Mouse (Mus musculus): ENCODE results near the gene Cela3a. TPM values are rescaled to one million over a fixed set of nuclear protein-coding genes. Genes with fewer than 3 reads are reported as not detected.

The Cela3a gene
- polyA plus RNA-seq, 1 experiment, result not detected

DNA sequence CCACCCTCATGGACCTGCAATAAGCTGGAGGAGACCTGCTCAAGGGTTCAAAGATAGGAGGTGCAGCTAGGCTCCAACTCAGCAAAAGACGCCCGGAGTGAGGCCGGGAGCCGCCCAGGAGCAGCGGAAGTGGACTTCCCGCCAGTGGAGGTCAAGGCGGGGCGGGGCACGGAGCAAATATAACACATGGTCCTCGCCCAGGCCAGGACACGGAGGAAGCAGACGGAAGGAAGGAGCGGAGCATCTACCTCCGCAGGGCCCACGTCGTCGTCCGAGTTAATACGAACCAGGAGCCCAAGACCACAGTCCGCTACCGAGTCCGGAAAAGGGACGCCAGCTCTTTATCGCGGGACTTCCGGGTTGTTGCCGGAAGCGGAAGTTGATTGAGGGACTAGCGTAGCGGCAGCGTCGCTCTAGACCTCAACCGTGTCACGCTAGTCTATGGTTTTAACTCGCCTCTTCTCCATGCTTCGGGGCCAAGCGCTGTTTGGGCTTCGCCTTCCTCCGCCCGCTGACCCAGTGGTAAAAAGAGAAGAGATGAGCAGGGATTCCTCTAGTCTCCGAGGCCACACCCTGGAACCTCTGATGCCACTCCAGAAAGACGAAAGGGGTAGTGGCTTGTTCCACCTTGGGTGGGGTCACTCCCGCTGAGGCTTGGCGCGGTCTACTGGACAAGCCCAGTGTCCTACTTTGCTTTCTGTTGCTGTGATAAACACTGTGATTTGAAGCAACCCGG is 21.4 kb downstream of the Cela3a start:
- H3K27me3 ChIP-seq (ENCODE audit: control insufficient read depth, insufficient read depth, low read length), result no peaks in the 10 kb centered on the region

GRCm38 (mm10) chr4:137387482-137388058 is 22.0 kb downstream of the Cela3a start:
- peaks cover 15% of the 10 kb centered on the region for H3K4me1 ChIP-seq (ENCODE audit: control insufficient read depth, insufficient read depth, low read length)
- peak overlapping the region; percentile 68 for H3K27ac ChIP-seq (ENCODE audit: insufficient read depth, low read length)
- no peak for DNase-seq
- TF ChIP-seq POLR2A (IDR thresholded peaks at IDR 0.05; ENCODE audit: borderline replicate concordance, insufficient read depth, low read length) (no peak), CTCF (IDR thresholded peaks at IDR 0.05; ENCODE audit: borderline replicate concordance, insufficient read depth, low read depth, low read length) (no peak)
- WGBS, result under 1% methylated on average over 20 of the region's 20 CpGs
- H3K4me3 ChIP-seq (replicated peaks; ENCODE audit: insufficient read depth, low read depth, low read length), result peak overlapping the region; percentile 82
- H3K27me3 ChIP-seq (ENCODE audit: control insufficient read depth, insufficient read depth, low read length), result no peaks in the 10 kb centered on the region

More for the DNA sequence above, 21.4 kb downstream of the Cela3a start:
- TF ChIP-seq CTCF (IDR thresholded peaks at IDR 0.05; ENCODE audit: borderline replicate concordance, insufficient read depth, low read depth, low read length) (no peak), POLR2A (IDR thresholded peaks at IDR 0.05; ENCODE audit: borderline replicate concordance, insufficient read depth, low read length) (peak; percentile 9; the same call in 1 of the 2 replicates)
- H3K4me1 ChIP-seq (ENCODE audit: control insufficient read depth, insufficient read depth, low read length), result peaks cover 19% of the 10 kb centered on the region
- peak overlapping the region; percentile 82 for H3K4me3 ChIP-seq (replicated peaks; ENCODE audit: insufficient read depth, low read depth, low read length)
- peak overlapping the region; percentile 93 for H3K27ac ChIP-seq (ENCODE audit: insufficient read depth, low read length)
- DNase-seq, result peak; percentile 90 to 91
- WGBS, result under 1% methylated on average over 46 of the region's 46 CpGs

DNA sequence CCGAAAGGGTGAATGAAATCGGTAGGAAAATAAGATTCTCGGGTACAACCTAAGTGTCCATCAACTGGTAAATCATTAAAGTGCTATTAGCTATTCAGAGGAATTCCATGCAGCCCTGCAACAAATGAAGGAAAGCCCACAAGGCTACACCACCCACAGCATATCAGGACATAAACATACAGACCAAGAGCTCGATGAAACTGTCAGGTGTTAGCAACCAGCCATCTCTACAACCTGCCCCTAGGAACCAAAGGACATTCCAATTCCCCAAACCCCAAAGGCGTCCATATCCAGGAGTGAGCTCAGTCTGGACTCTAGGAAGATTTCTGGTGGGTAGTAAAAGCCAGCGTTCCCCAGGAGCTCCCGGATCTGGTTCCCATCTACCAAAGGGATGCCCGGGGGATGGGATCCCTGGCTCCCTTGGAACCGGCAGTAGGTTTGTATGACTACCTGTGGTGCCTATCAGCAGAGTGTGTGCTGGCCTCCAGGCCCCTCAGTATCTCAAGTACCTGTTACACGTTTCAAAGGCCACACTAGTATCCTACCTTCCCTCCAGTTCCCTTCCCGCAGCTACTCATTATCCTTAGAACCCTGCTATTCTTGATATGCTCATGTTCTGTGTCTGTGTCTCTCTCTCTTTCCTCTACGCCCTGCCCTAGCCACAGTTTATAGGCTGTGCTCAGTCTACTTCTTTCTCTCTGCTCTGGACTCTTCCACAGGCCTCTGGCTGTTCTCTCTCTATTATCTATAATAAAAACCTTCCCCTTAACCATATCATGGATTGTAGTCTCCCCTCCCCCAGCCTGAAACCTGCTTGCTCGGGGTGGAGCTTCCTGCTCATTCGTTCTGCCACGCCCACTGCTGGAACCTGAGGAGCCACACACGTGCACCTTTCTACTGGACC is 28.6 kb downstream of the Cela3a start:
- no peak for TF ChIP-seq POLR2A (IDR thresholded peaks at IDR 0.05; ENCODE audit: borderline replicate concordance, insufficient read depth, low read length)
- no peak for TF ChIP-seq CTCF (IDR thresholded peaks at IDR 0.05; ENCODE audit: borderline replicate concordance, insufficient read depth, low read depth, low read length)
- H3K27ac ChIP-seq (ENCODE audit: insufficient read depth, low read length), result no peak overlapping the region
- DNase-seq, result no peak
- no peaks in the 10 kb centered on the region for H3K27me3 ChIP-seq (ENCODE audit: control insufficient read depth, insufficient read depth, low read length)
- H3K4me3 ChIP-seq (replicated peaks; ENCODE audit: insufficient read depth, low read depth, low read length), result no peak overlapping the region
- peaks cover 8% of the 10 kb centered on the region; the same call in 1 of the 2 replicates for H3K4me1 ChIP-seq (ENCODE audit: control insufficient read depth, insufficient read depth, low read length)
- 47% methylated on average over 16 of the region's 16 CpGs for WGBS

DNA sequence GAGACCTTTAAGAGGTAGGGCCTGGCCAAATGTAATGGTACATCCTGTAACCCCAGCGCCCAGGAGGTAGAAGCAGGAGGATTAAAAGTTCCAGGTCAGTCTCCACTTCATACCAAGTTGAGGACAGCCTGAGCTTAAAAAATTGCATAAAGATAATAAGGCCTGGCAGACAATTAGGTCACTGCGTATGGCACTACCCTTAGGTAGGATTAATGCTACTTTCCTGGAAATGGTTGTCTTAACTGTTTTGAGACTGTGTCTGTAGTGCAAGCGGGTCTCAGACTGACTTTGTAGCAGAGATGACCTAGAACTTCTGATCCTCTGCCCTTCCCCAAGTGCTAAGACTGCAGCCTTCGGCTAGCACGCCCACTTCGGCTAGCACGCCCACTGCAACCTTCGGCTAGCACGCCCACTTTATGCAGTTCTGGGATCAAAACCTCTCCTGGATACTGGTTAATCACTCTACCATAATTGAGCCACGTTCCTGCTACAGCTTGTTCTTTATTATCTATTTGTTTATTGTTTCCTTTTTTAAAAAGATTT is 29.8 kb downstream of the Cela3a start:
- Histone ChIP-seq H3K4me3 (replicated peaks; ENCODE audit: insufficient read depth, low read depth, low read length) (no peak overlapping the region), H3K27ac (ENCODE audit: insufficient read depth, low read length) (no peak overlapping the region), H3K27me3 (ENCODE audit: control insufficient read depth, insufficient read depth, low read length) (no peaks in the 10 kb centered on the region), H3K4me1 (ENCODE audit: control insufficient read depth, insufficient read depth, low read length) (peaks cover 12% of the 10 kb centered on the region)
- TF ChIP-seq POLR2A (IDR thresholded peaks at IDR 0.05; ENCODE audit: borderline replicate concordance, insufficient read depth, low read length), result no peak
- no peak for TF ChIP-seq CTCF (IDR thresholded peaks at IDR 0.05; ENCODE audit: borderline replicate concordance, insufficient read depth, low read depth, low read length)
- no peak for DNase-seq
- WGBS, result 94% methylated on average over 10 of the region's 10 CpGs

DNA sequence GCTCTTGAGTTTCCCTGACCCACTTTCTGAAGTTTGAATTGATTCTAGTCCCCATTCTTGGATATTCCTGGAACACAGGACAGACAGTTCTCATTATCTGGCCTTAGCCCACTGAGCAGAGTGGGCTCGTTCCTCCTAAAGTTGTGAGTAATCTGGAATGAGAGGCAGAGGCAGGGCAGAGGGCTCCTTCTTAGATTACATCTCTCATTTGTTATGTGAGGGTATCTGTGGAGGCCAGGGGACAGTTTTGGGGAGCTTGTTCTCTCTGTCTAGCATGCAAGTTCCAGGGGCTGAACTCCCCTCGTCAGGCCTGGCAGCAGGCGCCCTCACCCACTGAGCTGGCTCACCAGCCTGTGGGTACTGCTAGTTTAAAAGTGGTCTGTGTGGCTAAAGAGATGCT is 30.5 kb downstream of the Cela3a start:
- Histone ChIP-seq H3K27ac (ENCODE audit: insufficient read depth, low read length) (no peak overlapping the region), H3K27me3 (ENCODE audit: control insufficient read depth, insufficient read depth, low read length) (no peaks in the 10 kb centered on the region), H3K4me3 (replicated peaks; ENCODE audit: insufficient read depth, low read depth, low read length) (no peak overlapping the region), H3K4me1 (ENCODE audit: control insufficient read depth, insufficient read depth, low read length) (peaks cover 12% of the 10 kb centered on the region)
- no peak for TF ChIP-seq POLR2A (IDR thresholded peaks at IDR 0.05; ENCODE audit: borderline replicate concordance, insufficient read depth, low read length)
- TF ChIP-seq CTCF (IDR thresholded peaks at IDR 0.05; ENCODE audit: borderline replicate concordance, insufficient read depth, low read depth, low read length), result no peak
- no peak for DNase-seq
- 71% methylated on average over 3 of the region's 3 CpGs for WGBS

GRCm38 (mm10) chr4:137377526-137378304 is 31.9 kb downstream of the Cela3a start:
- H3K27me3 ChIP-seq (ENCODE audit: control insufficient read depth, insufficient read depth, low read length), result no peaks in the 10 kb centered on the region
- no peak overlapping the region for H3K4me3 ChIP-seq (replicated peaks; ENCODE audit: insufficient read depth, low read depth, low read length)
- no peak for DNase-seq
- TF ChIP-seq POLR2A (IDR thresholded peaks at IDR 0.05; ENCODE audit: borderline replicate concordance, insufficient read depth, low read length) (no peak), CTCF (IDR thresholded peaks at IDR 0.05; ENCODE audit: borderline replicate concordance, insufficient read depth, low read depth, low read length) (no peak)
- no peak overlapping the region for H3K27ac ChIP-seq (ENCODE audit: insufficient read depth, low read length)
- 83% methylated on average over 4 of the region's 4 CpGs for WGBS
- H3K4me1 ChIP-seq (ENCODE audit: control insufficient read depth, insufficient read depth, low read length), result peaks cover 12% of the 10 kb centered on the region

DNA sequence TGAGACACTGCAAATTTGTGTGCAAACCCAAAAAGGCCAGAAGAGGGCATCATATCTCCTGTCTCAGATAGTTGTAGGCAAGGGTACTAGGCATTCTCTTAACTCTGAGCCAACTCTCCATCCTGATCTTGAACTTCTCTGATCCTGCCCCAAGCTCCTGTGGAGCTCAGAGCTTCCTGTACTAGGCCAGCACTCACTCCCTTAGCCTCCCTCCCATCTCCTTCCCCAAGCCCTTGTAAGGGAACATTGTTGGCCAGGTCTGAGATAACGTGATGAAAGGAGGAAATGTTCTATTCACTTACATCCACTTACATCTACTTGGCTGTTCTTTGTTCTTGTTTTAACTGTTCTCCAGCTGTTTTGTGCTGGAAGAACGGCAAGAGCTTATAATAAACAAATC is 32.8 kb downstream of the Cela3a start:
- no peak overlapping the region; the same call in 1 of the 2 replicates for H3K27ac ChIP-seq (ENCODE audit: insufficient read depth, low read length)
- no peak for DNase-seq
- H3K4me1 ChIP-seq (ENCODE audit: control insufficient read depth, insufficient read depth, low read length), result peaks cover 12% of the 10 kb centered on the region
- no peaks in the 10 kb centered on the region for H3K27me3 ChIP-seq (ENCODE audit: control insufficient read depth, insufficient read depth, low read length)
- no peak overlapping the region for H3K4me3 ChIP-seq (replicated peaks; ENCODE audit: insufficient read depth, low read depth, low read length)
- no peak for TF ChIP-seq CTCF (IDR thresholded peaks at IDR 0.05; ENCODE audit: borderline replicate concordance, insufficient read depth, low read depth, low read length)
- TF ChIP-seq POLR2A (IDR thresholded peaks at IDR 0.05; ENCODE audit: borderline replicate concordance, insufficient read depth, low read length), result no peak
- WGBS, result 79% methylated on average over 2 of the region's 2 CpGs
